Mouse (Mus musculus): ENCODE measurements around the gene Clmn. TPM values are rescaled to one million over a fixed set of nuclear protein-coding genes. Genes with fewer than 3 reads are reported as not detected.

Gene Clmn
- total and polyA plus RNA-seq, 3 experiments, result not detected

DNA sequence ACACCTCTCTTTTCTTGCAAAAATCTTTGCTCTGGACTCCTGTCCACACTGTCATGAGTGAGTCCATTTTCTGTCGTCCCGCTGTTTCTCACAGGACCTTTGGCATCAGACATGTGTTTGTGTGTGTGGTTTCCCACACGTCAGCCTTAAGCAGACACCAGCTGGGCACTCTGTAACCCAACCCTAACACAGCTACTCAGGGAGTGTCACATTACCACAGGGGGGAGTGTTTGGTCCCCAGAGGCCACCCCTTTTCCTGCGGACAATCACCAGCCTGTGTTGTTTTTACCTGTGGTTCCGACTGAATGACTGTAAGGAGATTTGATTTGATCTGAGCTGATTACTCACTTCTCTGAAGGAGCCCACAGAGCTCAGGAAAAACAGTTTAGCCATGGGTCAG lies 39.3 kb upstream of the Clmn start:
- Histone ChIP-seq H3K79me2 (ENCODE audit: control insufficient read depth, insufficient read depth, low read length, poor library complexity) (no peaks in the 10 kb centered on the region), H3K9ac (ENCODE audit: control insufficient read depth, low read depth, low read length, poor library complexity, severe bottlenecking) (no peak overlapping the region), H3K27ac (ENCODE audit: control insufficient read depth, low read depth, low read length) (no peak overlapping the region), H3K27me3 (ENCODE audit: control insufficient read depth in 1 of 2, insufficient read depth in 2 of 2, low read length in 2 of 2) (no peaks in the 10 kb centered on the region), H3K4me3 (ENCODE audit: control insufficient read depth in 1 of 2, insufficient read depth in 1 of 2, low read depth in 2 of 2, low read length in 2 of 2) (no peak overlapping the region), H3K36me3 (ENCODE audit: control insufficient read depth in 1 of 2, insufficient read depth in 2 of 2, low read length in 2 of 2) (no peaks in the 10 kb centered on the region), H3K4me1 (ENCODE audit: control insufficient read depth in 1 of 2, insufficient read depth in 2 of 2, low read length in 2 of 2) (no peaks in the 10 kb centered on the region), H3K9me3 (replicated peaks; ENCODE audit: insufficient read depth, low read length) (no peaks in the 10 kb centered on the region)
- DNase-seq (ENCODE audit: low read depth, low spot score), result no peak
- TF ChIP-seq ZC3H11A (IDR thresholded peaks at IDR 0.05; ENCODE audit: low read depth, low read length) (no peak), USF1 (IDR thresholded peaks at IDR 0.05; ENCODE audit: low read depth, low read length) (no peak), RAD21 (IDR thresholded peaks at IDR 0.05; ENCODE audit: low read depth, low read length) (no peak), EP300 (IDR thresholded peaks at IDR 0.05; ENCODE audit: low read depth in 1 of 2, low read length in 2 of 2) (no peak), ZNF384 (IDR thresholded peaks at IDR 0.05; ENCODE audit: low read depth, low read length) (no peak), CHD1 (IDR thresholded peaks at IDR 0.05; ENCODE audit: low read depth, low read length) (no peak), GABPA (IDR thresholded peaks at IDR 0.05; ENCODE audit: low read depth, low read length) (no peak), POLR2AphosphoS5 (IDR thresholded peaks at IDR 0.05; ENCODE audit: borderline replicate concordance, low read depth, low read length) (no peak), MAFK (IDR thresholded peaks at IDR 0.05; ENCODE audit: borderline replicate concordance, low read depth, low read length) (no peak), TBP (IDR thresholded peaks at IDR 0.05; ENCODE audit: low read depth, low read length) (no peak), GATA1 (IDR thresholded peaks at IDR 0.05; ENCODE audit: low read depth, low read length) (no peak), CTCF (IDR thresholded peaks at IDR 0.05 in 2 of 3, conservative IDR thresholded peaks at IDR 0.05 in 1 of 3; ENCODE audit: control insufficient read depth in 1 of 3, insufficient read depth in 1 of 3, low read depth in 2 of 3, low read length in 3 of 3, poor library complexity in 1 of 3, severe bottlenecking in 1 of 3) (no peak), BHLHE40 (IDR thresholded peaks at IDR 0.05; ENCODE audit: borderline replicate concordance, low read depth, low read length) (no peak), SIN3A (IDR thresholded peaks at IDR 0.05; ENCODE audit: low read length) (no peak), JUND (IDR thresholded peaks at IDR 0.05; ENCODE audit: low read depth, low read length) (no peak), USF2 (IDR thresholded peaks at IDR 0.05; ENCODE audit: borderline replicate concordance in 1 of 2, insufficient read depth in 1 of 2, low read depth in 1 of 2, low read length in 2 of 2) (no peak), POLR2AphosphoS2 (IDR thresholded peaks at IDR 0.05; ENCODE audit: low read length) (no peak), NELFE (IDR thresholded peaks at IDR 0.05; ENCODE audit: low read depth, low read length) (no peak), MYC (IDR thresholded peaks at IDR 0.05; ENCODE audit: low read depth, low read length) (no peak)

DNA sequence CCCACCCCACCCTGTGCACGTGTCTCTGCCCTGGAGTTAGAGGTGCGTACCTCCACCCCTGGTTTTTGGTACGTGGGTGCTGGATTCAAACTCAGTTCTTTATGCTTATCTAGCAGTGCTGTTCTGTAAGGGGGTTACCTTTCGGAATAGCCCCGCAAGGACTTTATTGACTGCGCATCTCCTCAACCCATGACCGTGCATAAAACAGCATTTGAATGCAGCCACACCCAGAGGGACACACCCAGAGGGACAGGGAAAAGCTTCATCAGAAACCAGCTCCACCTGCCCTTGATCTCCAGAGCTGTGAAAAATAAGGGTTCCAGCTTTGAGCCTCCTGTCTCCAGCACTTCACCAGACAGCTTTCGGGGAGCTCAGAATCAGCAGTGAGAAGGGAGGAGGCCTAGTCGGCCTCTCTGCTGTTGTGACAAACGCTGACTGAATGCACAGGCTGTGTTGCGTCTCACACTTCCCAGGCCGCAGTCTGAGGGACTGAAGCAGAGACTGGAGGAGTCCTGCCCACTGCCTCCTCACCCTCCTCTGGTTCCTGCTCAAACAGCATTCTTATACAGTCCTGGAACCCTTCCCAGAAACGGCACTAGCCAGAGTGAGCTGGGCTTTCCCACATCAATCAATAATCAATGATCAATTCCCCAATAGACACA lies 37.6 kb upstream of the Clmn start:
- DNase-seq (ENCODE audit: low read depth, low spot score), result no peak
- Histone ChIP-seq H3K9me3 (replicated peaks; ENCODE audit: insufficient read depth, low read length) (no peaks in the 10 kb centered on the region), H3K27me3 (ENCODE audit: control insufficient read depth in 1 of 2, insufficient read depth in 2 of 2, low read length in 2 of 2) (no peaks in the 10 kb centered on the region), H3K27ac (ENCODE audit: control insufficient read depth, low read depth, low read length) (no peak overlapping the region), H3K4me1 (ENCODE audit: control insufficient read depth in 1 of 2, insufficient read depth in 2 of 2, low read length in 2 of 2) (no peaks in the 10 kb centered on the region), H3K79me2 (ENCODE audit: control insufficient read depth, insufficient read depth, low read length, poor library complexity) (no peaks in the 10 kb centered on the region), H3K36me3 (ENCODE audit: control insufficient read depth in 1 of 2, insufficient read depth in 2 of 2, low read length in 2 of 2) (no peaks in the 10 kb centered on the region), H3K9ac (ENCODE audit: control insufficient read depth, low read depth, low read length, poor library complexity, severe bottlenecking) (no peak overlapping the region), H3K4me3 (ENCODE audit: control insufficient read depth in 1 of 2, insufficient read depth in 1 of 2, low read depth in 2 of 2, low read length in 2 of 2) (no peak overlapping the region)
- no peak for TF ChIP-seq MYC (IDR thresholded peaks at IDR 0.05; ENCODE audit: low read depth, low read length)
- TF ChIP-seq MYB (IDR thresholded peaks at IDR 0.05; ENCODE audit: low read depth, low read length), result no peak
- TF ChIP-seq UBTF (IDR thresholded peaks at IDR 0.05; ENCODE audit: borderline replicate concordance, insufficient read depth, low read depth, low read length), result no peak
- no peak for TF ChIP-seq RAD21 (IDR thresholded peaks at IDR 0.05; ENCODE audit: low read depth, low read length)
- TF ChIP-seq USF1 (IDR thresholded peaks at IDR 0.05; ENCODE audit: low read depth, low read length), result no peak
- no peak for TF ChIP-seq ELF1 (IDR thresholded peaks at IDR 0.05; ENCODE audit: low read depth, low read length)
- no peak for TF ChIP-seq CHD2 (IDR thresholded peaks at IDR 0.05; ENCODE audit: low read length)
- no peak for TF ChIP-seq GABPA (IDR thresholded peaks at IDR 0.05; ENCODE audit: low read depth, low read length)
- no peak for TF ChIP-seq CHD1 (IDR thresholded peaks at IDR 0.05; ENCODE audit: low read depth, low read length)
- TF ChIP-seq ZMIZ1 (IDR thresholded peaks at IDR 0.05; ENCODE audit: low read depth, low read length), result no peak
- TF ChIP-seq ZKSCAN1 (IDR thresholded peaks at IDR 0.05; ENCODE audit: low read depth, low read length), result no peak
